Mouse (Mus musculus) heart, postnatal 0 days (tissue): Measurements from ENCODE around the gene 1700029I15Rik. TPM values are rescaled to one million over a fixed set of nuclear protein-coding genes. Genes with fewer than 3 reads are reported as not detected.

Experiments
- ATAC-seq: fragments of 200-750 bp; cut with Nextera tagmentation; 2 replicates; pipeline ENCODE4 v1.8.0; 2017; ENCODE audit warnings: low read depth, moderate number of reproducible peaks, moderate library complexity; ENCODE audit not compliant: insufficient read depth
- DNase-seq: peaks from one replicate; pipeline ENCODE4 v3.0.0-alpha.2; 2016; ENCODE audit warnings: low spot score
- H3K27ac ChIP-seq: fragments of 300-500 bp; sonication (generic); 2 replicates; pipeline ENCODE4 v1.5.1; 2014; ENCODE audit warnings: low read depth, mild to moderate bottlenecking
- H3K27me3 ChIP-seq: fragments of 300-500 bp; sonication (generic); 2 replicates; pipeline ENCODE4 v1.6.1; 2014; ENCODE audit warnings: low read length, mixed read lengths; ENCODE audit not compliant: control insufficient read depth, insufficient read depth
- H3K36me3 ChIP-seq: fragments of 300-500 bp; sonication (generic); replicated peaks from 2 replicates; pipeline ENCODE4 v1.6.1; 2014; ENCODE audit warnings: low read length, mixed read lengths; ENCODE audit not compliant: control insufficient read depth, insufficient read depth
- H3K4me1 ChIP-seq: fragments of 300-500 bp; sonication (generic); 2 replicates; pipeline ENCODE4 v1.6.1; 2014; ENCODE audit warnings: antibody characterized with exemption; ENCODE audit not compliant: control insufficient read depth, insufficient read depth
- H3K4me2 ChIP-seq: fragments of 300-500 bp; sonication (generic); 2 replicates; pipeline ENCODE4 v1.6.1; 2014; ENCODE audit warnings: low read depth, mild to moderate bottlenecking, low read length, moderate library complexity
- H3K4me3 ChIP-seq: fragments of 300-500 bp; sonication (generic); 2 replicates; pipeline ENCODE4 v1.5.1; 2014; ENCODE audit warnings: low read depth, low read length
- H3K9ac ChIP-seq: fragments of 300-500 bp; sonication (generic); replicated peaks from 2 replicates; pipeline ENCODE4 v1.6.1; 2014; ENCODE audit warnings: low read depth, low read length, mixed read lengths
- H3K9me3 ChIP-seq: fragments of 300-500 bp; sonication (generic); replicated peaks from 2 replicates; pipeline ENCODE4 v1.6.1; 2016; ENCODE audit warnings: low read length; ENCODE audit not compliant: control insufficient read depth
- CTCF ChIP-seq: IDR thresholded peaks from 2 replicates; pipeline ENCODE4 v1.5.1; 2016; ENCODE audit warnings: antibody characterized with exemption, control low read depth, low read depth
- EP300 ChIP-seq: IDR thresholded peaks from 2 replicates; pipeline ENCODE4 v1.6.1; 2016; ENCODE audit warnings: antibody characterized with exemption, low read depth
- WGBS: fragments of 180-500 bp; shearing (Covaris S2); extraction: QIAGEN DNeasy Blood & Tissue Kit; methylation state at CpG from one replicate; pipeline ENCODE4 v1.1.7; 2014; 5-methylcytosine and 5-hydroxymethylcytosine counted together
- polyA plus RNA-seq: library from polyadenylated mRNA; unstranded; fragments of >200 nt; fragmentation: Nextera tagmentation; extraction: Ambion mirVana; gene quantifications from 2 replicates; pipeline ENCODE4 v1.2.1, GENCODE M21; 2015
- total RNA-seq: library from RNA; depleted of rRNA; stranded (reverse); fragments of >200 nt; gene quantifications from 2 replicates; pipeline ENCODE4 v1.2.3, GENCODE M21; 2014; ENCODE audit warnings: low replicate concordance

1700029I15Rik gene
- total and polyA plus RNA-seq, 2 experiments from 2014 or later: 0.87 to 2.8 TPM

DNA sequence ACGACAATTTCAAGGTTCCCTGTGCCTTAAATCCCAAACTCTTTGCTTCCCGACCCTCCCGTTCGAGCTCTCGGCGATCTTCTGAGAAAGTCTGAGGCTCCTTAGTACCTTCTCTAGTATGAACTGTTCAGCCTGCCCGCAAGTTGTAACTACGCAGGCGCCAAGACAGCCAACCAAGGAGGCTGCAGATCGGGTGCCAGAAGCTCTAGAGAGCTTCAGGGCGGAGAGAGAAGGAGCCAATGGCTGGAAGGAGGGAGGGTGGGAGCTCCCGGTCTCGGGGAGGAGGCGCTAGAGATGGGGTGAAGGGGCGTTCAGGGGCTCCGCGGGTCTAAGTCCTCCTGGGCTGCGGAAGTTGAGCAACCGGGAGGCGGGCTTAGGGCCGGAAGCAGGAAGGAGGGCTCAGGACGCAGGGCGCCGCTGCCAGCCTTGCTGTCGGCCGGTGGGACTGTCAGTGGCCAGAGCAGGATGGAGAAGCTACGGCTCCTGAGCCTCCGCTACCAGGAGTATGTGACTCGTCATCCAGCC, 7.2 kb upstream of the 1700029I15Rik start:
- H3K36me3 ChIP-seq: peaks cover 31% of the 10 kb centered on the region
- H3K27me3 ChIP-seq: peaks cover 23% of the 10 kb centered on the region
- H3K4me1 ChIP-seq: peaks cover 16% of the 10 kb centered on the region; the same call in 1 of the 2 replicates
- no peaks in the 10 kb centered on the region for H3K9me3 ChIP-seq
- 0% methylated on average over 29 of the region's 29 CpGs for WGBS
- DNase-seq: peak; percentile 100
- peak overlapping the region; percentile 85 for H3K27ac ChIP-seq
- peak; percentile 97 for ATAC-seq
- TF ChIP-seq EP300 (no peak), CTCF (peak; percentile 1; the same call in 1 of the 2 replicates)
- H3K4me3 ChIP-seq: peak overlapping the region; percentile 83
- peak overlapping the region; percentile 98 for H3K4me2 ChIP-seq
- H3K9ac ChIP-seq: peak overlapping the region; percentile 87

DNA sequence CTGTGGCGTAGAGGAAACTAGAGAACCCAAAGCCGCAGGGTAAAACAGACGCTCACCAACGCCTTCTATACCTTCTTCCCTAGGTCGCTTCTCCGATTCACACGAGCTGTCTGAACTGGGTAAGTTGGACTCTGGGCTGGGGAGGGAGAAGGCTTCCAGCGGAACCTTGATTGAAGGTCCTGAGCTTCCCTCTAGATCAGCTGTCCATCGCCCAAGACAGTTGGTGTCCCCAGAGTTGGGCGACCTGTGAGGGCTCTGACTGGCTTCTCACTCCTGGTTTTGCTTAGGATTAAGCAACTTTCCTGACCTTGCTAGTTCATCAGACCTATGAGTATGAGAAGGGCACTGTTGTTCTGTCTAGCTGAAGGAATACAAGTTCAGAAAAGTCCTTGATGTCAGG, 6.5 kb upstream of the 1700029I15Rik start:
- no peaks in the 10 kb centered on the region for H3K9me3 ChIP-seq
- peak overlapping the region; percentile 85 for H3K27ac ChIP-seq
- H3K4me3 ChIP-seq: peak overlapping the region; percentile 83
- peaks cover 17% of the 10 kb centered on the region for H3K27me3 ChIP-seq
- TF ChIP-seq EP300: no peak
- TF ChIP-seq CTCF: no peak
- H3K4me1 ChIP-seq: peaks cover 13% of the 10 kb centered on the region; the same call in 1 of the 2 replicates
- H3K4me2 ChIP-seq: peak overlapping the region; percentile 98
- no peak for DNase-seq
- peak overlapping the region; percentile 87 for H3K9ac ChIP-seq
- ATAC-seq: no peak
- WGBS: 9% methylated on average over 10 of the region's 10 CpGs
- H3K36me3 ChIP-seq: peaks cover 38% of the 10 kb centered on the region

DNA sequence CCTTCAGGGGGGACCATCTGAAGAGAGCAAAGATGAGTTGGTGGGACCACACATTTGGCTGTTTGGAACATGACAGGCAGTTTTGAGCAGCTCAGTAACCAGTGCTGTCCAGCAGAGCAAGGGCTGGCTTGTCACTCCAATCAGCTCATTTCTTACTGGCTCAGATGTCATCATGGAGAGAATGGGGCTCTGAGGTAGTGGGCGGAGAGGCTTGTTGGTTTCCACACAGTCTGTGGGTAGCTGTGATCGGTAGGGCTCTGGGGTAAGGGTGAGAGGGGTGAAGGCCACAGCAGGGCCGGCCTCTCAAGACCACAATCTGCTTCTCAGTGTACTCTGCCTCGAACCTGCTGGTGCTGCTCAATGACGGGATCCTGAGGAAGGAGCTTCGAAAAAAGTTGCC, 6.0 kb upstream of the 1700029I15Rik start:
- no peaks in the 10 kb centered on the region for H3K9me3 ChIP-seq
- H3K4me1 ChIP-seq: peaks cover 13% of the 10 kb centered on the region; the same call in 1 of the 2 replicates
- ATAC-seq: no peak
- H3K36me3 ChIP-seq: peaks cover 43% of the 10 kb centered on the region
- peak overlapping the region; percentile 98 for H3K4me2 ChIP-seq
- peaks cover 12% of the 10 kb centered on the region for H3K27me3 ChIP-seq
- no peak for DNase-seq
- WGBS: 80% methylated on average over 6 of the region's 6 CpGs
- no peak for TF ChIP-seq EP300
- no peak for TF ChIP-seq CTCF
- no peak overlapping the region for H3K27ac ChIP-seq
- H3K9ac ChIP-seq: peak overlapping the region; percentile 87; the same call in 1 of the 2 replicates
- H3K4me3 ChIP-seq: peak overlapping the region; percentile 83; the same call in 1 of the 2 replicates

DNA sequence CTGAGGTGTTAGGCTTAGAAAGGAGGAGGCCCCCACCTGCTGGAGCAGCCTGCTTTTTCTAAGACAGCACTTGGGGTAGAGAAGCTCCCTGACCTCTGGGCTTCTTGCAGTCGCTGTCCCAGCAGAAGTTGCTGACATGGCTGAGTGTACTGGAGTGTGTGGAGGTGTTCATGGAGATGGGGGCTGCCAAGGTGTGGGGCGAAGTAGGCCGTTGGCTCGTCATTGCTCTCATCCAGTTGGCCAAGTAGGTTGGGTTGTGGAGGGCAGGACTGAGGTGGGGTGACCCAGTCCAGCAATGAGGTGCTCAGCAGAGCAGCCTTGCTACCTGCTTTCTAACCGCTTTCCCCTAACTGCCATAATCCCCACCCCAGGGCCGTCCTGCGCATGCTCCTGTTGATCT, 5.0 kb upstream of the 1700029I15Rik start:
- Histone ChIP-seq H3K27ac (no peak overlapping the region), H3K36me3 (peaks cover 53% of the 10 kb centered on the region), H3K9ac (no peak overlapping the region), H3K27me3 (peaks cover 2% of the 10 kb centered on the region; the same call in 1 of the 2 replicates), H3K4me3 (no peak overlapping the region), H3K4me2 (no peak overlapping the region), H3K9me3 (no peaks in the 10 kb centered on the region), H3K4me1 (peaks cover 13% of the 10 kb centered on the region; the same call in 1 of the 2 replicates)
- ATAC-seq (no peak), DNase-seq (no peak)
- WGBS: 89% methylated on average over 7 of the region's 7 CpGs
- TF ChIP-seq EP300 (no peak), CTCF (no peak)

DNA sequence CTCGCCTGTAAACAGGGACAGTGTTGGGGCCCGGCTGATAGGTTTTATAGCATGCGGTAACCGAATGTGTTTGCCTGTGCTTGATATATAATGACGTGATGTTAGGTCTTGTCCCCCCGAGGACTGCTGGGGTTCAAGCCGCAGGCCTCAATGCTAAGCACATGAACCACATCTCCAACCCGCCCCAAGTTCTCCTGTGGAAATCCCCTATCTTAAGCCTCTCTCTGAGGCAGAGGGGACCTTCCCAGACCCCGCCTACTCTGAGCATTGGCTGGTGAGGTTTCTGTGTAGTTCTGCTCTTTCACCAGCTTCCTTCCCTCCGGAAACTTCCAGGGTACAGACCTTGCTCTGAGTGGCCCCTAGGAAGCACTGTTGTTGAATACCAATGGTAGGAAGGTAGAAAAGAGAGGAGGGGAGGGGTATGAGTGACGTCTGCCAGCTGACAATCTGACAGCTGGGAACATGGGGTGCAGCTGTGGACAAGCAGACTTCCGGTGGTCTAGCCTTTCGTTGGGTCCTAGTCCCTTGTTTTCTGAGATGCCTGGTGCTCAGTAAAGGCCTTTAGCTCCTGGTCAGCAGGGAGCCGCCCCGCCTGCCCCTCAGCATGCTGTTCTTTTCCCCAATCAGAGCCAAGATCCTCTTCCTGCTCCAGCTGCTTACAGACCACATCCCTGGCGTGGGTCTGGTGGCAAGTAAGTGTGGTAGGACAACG, 2.4 kb upstream of the 1700029I15Rik start:
- peaks cover 9% of the 10 kb centered on the region; the same call in 1 of the 2 replicates for H3K4me1 ChIP-seq
- no peaks in the 10 kb centered on the region for H3K9me3 ChIP-seq
- H3K36me3 ChIP-seq: peaks cover 61% of the 10 kb centered on the region
- no peak overlapping the region for H3K4me2 ChIP-seq
- no peak overlapping the region for H3K27ac ChIP-seq
- H3K4me3 ChIP-seq: no peak overlapping the region
- DNase-seq (no peak), ATAC-seq (no peak)
- no peaks in the 10 kb centered on the region for H3K27me3 ChIP-seq
- TF ChIP-seq CTCF: no peak
- TF ChIP-seq EP300: no peak
- WGBS: 80% methylated on average over 17 of the region's 17 CpGs
- no peak overlapping the region for H3K9ac ChIP-seq
